Mouse (Mus musculus): Measurements from ENCODE around the gene 0610010K14Rik. TPM values are rescaled to one million over a fixed set of nuclear protein-coding genes. Genes with fewer than 3 reads are reported as not detected.

The 0610010K14Rik gene
- polyA plus RNA-seq, 1 experiment from 2014 or later: 180 TPM

- no peak overlapping the region for H3K27ac ChIP-seq (ENCODE audit: low read length)
- H3K9me3 ChIP-seq (ENCODE audit: control insufficient read depth, low read length): no peaks in the 10 kb centered on the region
- no peaks in the 10 kb centered on the region for H3K36me3 ChIP-seq (ENCODE audit: control insufficient read depth, insufficient read depth)
- 96% methylated on average over 4 of the region's 4 CpGs for WGBS
- no peak for ATAC-seq
- peaks cover 4% of the 10 kb centered on the region; the same call in 1 of the 2 replicates for H3K4me1 ChIP-seq (replicated peaks; ENCODE audit: control insufficient read depth, insufficient read depth, low read length)
- H3K9ac ChIP-seq (replicated peaks; ENCODE audit: low read depth, low read length): no peak overlapping the region
- H3K4me3 ChIP-seq (replicated peaks; ENCODE audit: low read length): no peak overlapping the region
- H3K27me3 ChIP-seq (replicated peaks; ENCODE audit: control insufficient read depth, insufficient read depth, low read length): peaks cover 16% of the 10 kb centered on the region
- H3K4me2 ChIP-seq (ENCODE audit: low read length): no peak overlapping the region
Measured at GRCm38 (mm10) chr11:70259035-70259434, 21.3 kb upstream of the 0610010K14Rik start.

- H3K4me2 ChIP-seq (ENCODE audit: low read length): peak within 1 kb of the TSS; percentile 17; the same call in 1 of the 2 replicates
- H3K4me3 ChIP-seq (replicated peaks; ENCODE audit: low read length): no peak within 1 kb of the TSS; the same call in 1 of the 2 replicates
- H3K36me3 ChIP-seq (ENCODE audit: control insufficient read depth, insufficient read depth): no peaks in the 10 kb centered on the region
- H3K9ac ChIP-seq (replicated peaks; ENCODE audit: low read depth, low read length): no peak within 1 kb of the TSS
- H3K27me3 ChIP-seq (replicated peaks; ENCODE audit: control insufficient read depth, insufficient read depth, low read length): peaks cover 34% of the 10 kb centered on the region
- no peaks in the 10 kb centered on the region for H3K9me3 ChIP-seq (ENCODE audit: control insufficient read depth, low read length)
- WGBS: under 1% methylated on average over 25 of the region's 25 CpGs
- peaks cover 4% of the 10 kb centered on the region; the same call in 1 of the 2 replicates for H3K4me1 ChIP-seq (replicated peaks; ENCODE audit: control insufficient read depth, insufficient read depth, low read length)
- ATAC-seq: no peak
- no peak within 1 kb of the TSS for H3K27ac ChIP-seq (ENCODE audit: low read length)
Measured at GRCm38 (mm10) chr11:70254931-70255531, 17.3 kb upstream of the 0610010K14Rik start, which contains the start of gene Alox12. Alox12 (minus strand) TSS chr11:70255353.

- 3% methylated on average over 18 of the region's 18 CpGs for WGBS
- H3K36me3 ChIP-seq (ENCODE audit: control insufficient read depth, insufficient read depth): no peaks in the 10 kb centered on the region
Measured at GRCm38 (mm10) chr11:70254337-70254736, 16.6 kb upstream of the 0610010K14Rik start.

DNA sequence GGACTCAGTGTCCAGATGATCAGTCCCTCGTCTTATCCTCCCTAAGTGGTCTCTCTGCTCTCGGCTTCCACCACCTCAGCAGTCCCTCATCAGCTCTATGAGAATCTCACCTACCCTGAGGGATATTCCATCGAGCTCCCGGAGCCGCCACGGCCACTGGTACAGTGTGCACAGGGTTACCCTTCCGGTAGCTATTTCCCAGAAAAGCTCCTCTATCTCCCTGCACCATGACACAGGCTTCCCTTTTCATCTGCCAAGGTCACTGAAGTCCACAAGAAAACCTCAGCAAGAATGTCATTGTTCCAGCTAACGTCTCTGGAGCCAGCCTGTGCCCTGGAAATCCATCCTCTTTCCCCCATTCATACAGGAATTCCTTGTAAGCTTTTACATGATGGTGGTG is 14.1 kb upstream of the 0610010K14Rik start:
- ATAC-seq: no peak
- no peak overlapping the region for H3K4me2 ChIP-seq (ENCODE audit: low read length)
- H3K36me3 ChIP-seq (ENCODE audit: control insufficient read depth, insufficient read depth): no peaks in the 10 kb centered on the region
- H3K4me1 ChIP-seq (replicated peaks; ENCODE audit: control insufficient read depth, insufficient read depth, low read length): peaks cover 4% of the 10 kb centered on the region; the same call in 1 of the 2 replicates
- H3K4me3 ChIP-seq (replicated peaks; ENCODE audit: low read length): no peak overlapping the region
- H3K9ac ChIP-seq (replicated peaks; ENCODE audit: low read depth, low read length): no peak overlapping the region
- H3K27ac ChIP-seq (ENCODE audit: low read length): no peak overlapping the region
- no peaks in the 10 kb centered on the region for H3K9me3 ChIP-seq (ENCODE audit: control insufficient read depth, low read length)
- H3K27me3 ChIP-seq (replicated peaks; ENCODE audit: control insufficient read depth, insufficient read depth, low read length): peaks cover 36% of the 10 kb centered on the region
- 81% methylated on average over 8 of the region's 8 CpGs for WGBS

More at GRCm38 (mm10) chr11:70254337-70254736, 16.6 kb upstream of the 0610010K14Rik start:
- no peaks in the 10 kb centered on the region for H3K9me3 ChIP-seq (ENCODE audit: control insufficient read depth, low read length)
- ATAC-seq: no peak
- no peak overlapping the region for H3K27ac ChIP-seq (ENCODE audit: low read length)
- no peak overlapping the region for H3K4me3 ChIP-seq (replicated peaks; ENCODE audit: low read length)
- H3K9ac ChIP-seq (replicated peaks; ENCODE audit: low read depth, low read length): no peak overlapping the region
- H3K27me3 ChIP-seq (replicated peaks; ENCODE audit: control insufficient read depth, insufficient read depth, low read length): peaks cover 36% of the 10 kb centered on the region
- H3K4me1 ChIP-seq (replicated peaks; ENCODE audit: control insufficient read depth, insufficient read depth, low read length): peaks cover 4% of the 10 kb centered on the region; the same call in 1 of the 2 replicates
- H3K4me2 ChIP-seq (ENCODE audit: low read length): no peak overlapping the region

GRCm38 (mm10) chr11:70250150-70250549 is 12.4 kb upstream of the 0610010K14Rik start:
- Histone ChIP-seq H3K9me3 (ENCODE audit: control insufficient read depth, low read length) (no peaks in the 10 kb centered on the region), H3K4me1 (replicated peaks; ENCODE audit: control insufficient read depth, insufficient read depth, low read length) (peaks cover 3% of the 10 kb centered on the region; the same call in 1 of the 2 replicates), H3K27me3 (replicated peaks; ENCODE audit: control insufficient read depth, insufficient read depth, low read length) (peaks cover 27% of the 10 kb centered on the region), H3K27ac (ENCODE audit: low read length) (no peak overlapping the region), H3K36me3 (ENCODE audit: control insufficient read depth, insufficient read depth) (no peaks in the 10 kb centered on the region), H3K4me3 (replicated peaks; ENCODE audit: low read length) (no peak overlapping the region), H3K9ac (replicated peaks; ENCODE audit: low read depth, low read length) (no peak overlapping the region), H3K4me2 (ENCODE audit: low read length) (no peak overlapping the region)
- 69% methylated on average over 11 of the region's 11 CpGs for WGBS
- no peak for ATAC-seq

DNA sequence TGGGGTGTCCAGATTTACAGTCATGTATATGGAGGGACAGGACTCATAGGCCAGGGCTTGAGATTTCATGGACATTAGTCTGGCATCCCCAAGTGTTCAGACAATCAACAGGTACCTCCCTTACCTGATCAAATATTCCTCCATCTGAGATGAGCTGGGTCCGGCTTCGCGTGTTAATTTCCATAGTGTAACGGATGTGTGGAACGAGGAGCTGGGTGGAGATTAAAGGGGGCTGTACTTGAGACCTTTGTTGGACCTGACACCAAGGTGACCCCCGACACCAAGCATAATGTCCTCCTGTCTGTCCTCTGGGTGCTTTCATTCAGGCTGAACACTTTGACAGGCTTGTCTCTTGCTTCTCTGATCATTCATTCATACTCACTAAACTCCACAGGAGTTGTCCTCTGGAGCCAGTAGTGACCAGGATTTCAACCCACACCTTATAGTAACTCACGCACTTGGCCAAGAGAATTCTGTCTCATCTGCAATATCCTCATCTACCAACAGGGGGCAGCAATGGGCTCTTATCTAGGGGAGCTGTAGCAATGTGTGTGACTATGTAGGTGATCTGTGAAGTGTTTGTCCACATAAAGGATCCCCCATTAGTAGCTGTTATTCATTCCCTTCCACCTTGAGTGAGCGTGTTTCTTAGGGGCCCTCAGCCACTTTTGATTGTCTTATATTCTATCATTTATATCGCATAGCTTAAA is 9.6 kb upstream of the 0610010K14Rik start:
- Histone ChIP-seq H3K4me1 (replicated peaks; ENCODE audit: control insufficient read depth, insufficient read depth, low read length) (no peaks in the 10 kb centered on the region), H3K27me3 (replicated peaks; ENCODE audit: control insufficient read depth, insufficient read depth, low read length) (peaks cover 5% of the 10 kb centered on the region), H3K36me3 (ENCODE audit: control insufficient read depth, insufficient read depth) (no peaks in the 10 kb centered on the region), H3K27ac (ENCODE audit: low read length) (no peak overlapping the region), H3K9me3 (ENCODE audit: control insufficient read depth, low read length) (no peaks in the 10 kb centered on the region), H3K4me3 (replicated peaks; ENCODE audit: low read length) (no peak overlapping the region), H3K9ac (replicated peaks; ENCODE audit: low read depth, low read length) (no peak overlapping the region), H3K4me2 (ENCODE audit: low read length) (no peak overlapping the region)
- ATAC-seq: no peak
- WGBS: 51% methylated on average over 9 of the region's 9 CpGs

- Histone ChIP-seq H3K27ac (ENCODE audit: low read length) (no peak overlapping the region), H3K9ac (replicated peaks; ENCODE audit: low read depth, low read length) (no peak overlapping the region), H3K9me3 (ENCODE audit: control insufficient read depth, low read length) (no peaks in the 10 kb centered on the region), H3K36me3 (ENCODE audit: control insufficient read depth, insufficient read depth) (no peaks in the 10 kb centered on the region), H3K4me3 (replicated peaks; ENCODE audit: low read length) (no peak overlapping the region), H3K4me1 (replicated peaks; ENCODE audit: control insufficient read depth, insufficient read depth, low read length) (peaks cover 17% of the 10 kb centered on the region), H3K4me2 (ENCODE audit: low read length) (no peak overlapping the region), H3K27me3 (replicated peaks; ENCODE audit: control insufficient read depth, insufficient read depth, low read length) (0 out of 2 replicates have a peak, but pooled peaks cover 2% of the 10 kb centered on the region)
- no peak for ATAC-seq
- 70% methylated on average over 11 of the region's 11 CpGs for WGBS
Measured at GRCm38 (mm10) chr11:70242591-70242990, 4.9 kb upstream of the 0610010K14Rik start.

DNA sequence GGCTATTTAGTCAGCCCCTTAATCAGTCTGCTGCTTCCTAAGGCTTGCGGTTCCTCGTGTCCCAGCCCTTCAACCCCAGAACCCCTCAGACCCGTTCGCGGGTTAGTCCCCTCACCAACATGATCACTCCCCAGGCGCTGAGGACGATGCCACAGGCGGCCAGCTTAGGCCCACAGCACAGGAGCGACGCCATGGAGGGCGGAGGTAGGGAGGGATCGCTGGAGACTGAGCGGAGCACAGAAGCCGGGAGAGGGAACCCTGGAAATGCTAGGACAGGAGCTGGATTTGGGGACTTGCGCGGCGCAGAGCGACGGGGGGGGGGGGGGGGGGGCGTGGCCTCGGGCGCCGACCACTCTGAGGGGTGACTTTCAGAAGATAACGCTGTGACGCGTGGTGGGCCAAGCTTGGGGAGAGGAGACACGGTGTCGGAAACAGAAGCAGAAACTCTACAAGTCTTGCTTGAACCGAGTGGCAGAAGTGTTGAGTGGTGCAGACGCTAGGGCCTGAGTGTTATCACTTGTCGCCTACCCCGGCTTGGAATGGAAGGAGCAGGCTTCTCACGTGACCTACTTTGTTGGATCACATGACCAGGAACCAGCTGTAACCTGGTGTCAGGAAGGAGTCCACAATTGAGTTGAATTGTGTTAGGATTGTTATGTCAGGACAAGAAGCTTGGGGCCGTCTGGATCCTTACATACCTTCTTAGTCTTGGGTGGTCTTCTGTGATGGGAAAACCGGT is 2.0 kb upstream of the 0610010K14Rik start, which contains the start of the genes Gm21988 and Rnasek:
Gene Gm21988, minus strand, starts transcription at position 290 of the 739 bp plus-strand sequence.
Gene Rnasek, minus strand, starts transcription at position 302 of the 739 bp plus-strand sequence.
- Histone ChIP-seq H3K4me1 (replicated peaks; ENCODE audit: control insufficient read depth, insufficient read depth, low read length) (peaks cover 27% of the 10 kb centered on the region), H3K36me3 (ENCODE audit: control insufficient read depth, insufficient read depth) (peaks cover 4% of the 10 kb centered on the region; the same call in 1 of the 2 replicates), H3K9ac (replicated peaks; ENCODE audit: low read depth, low read length) (peak within 1 kb of the TSS; percentile 70), H3K4me3 (replicated peaks; ENCODE audit: low read length) (peak within 1 kb of the TSS; percentile 58), H3K9me3 (ENCODE audit: control insufficient read depth, low read length) (no peaks in the 10 kb centered on the region), H3K4me2 (ENCODE audit: low read length) (peak within 1 kb of the TSS; percentile 88), H3K27ac (ENCODE audit: low read length) (peak within 1 kb of the TSS; percentile 70), H3K27me3 (replicated peaks; ENCODE audit: control insufficient read depth, insufficient read depth, low read length) (0 out of 2 replicates have a peak, but pooled peaks cover 2% of the 10 kb centered on the region)
- WGBS: under 1% methylated on average over 35 of the region's 35 CpGs
- peak; percentile 43 for ATAC-seq
